Mouse (Mus musculus): ENCODE results near the gene Rab1b.

Rab1b gene

GRCm38 (mm10) chr19:5071077-5071476 lies 35.8 kb downstream of the Rab1b start:
- no peak for DNase-seq

DNA sequence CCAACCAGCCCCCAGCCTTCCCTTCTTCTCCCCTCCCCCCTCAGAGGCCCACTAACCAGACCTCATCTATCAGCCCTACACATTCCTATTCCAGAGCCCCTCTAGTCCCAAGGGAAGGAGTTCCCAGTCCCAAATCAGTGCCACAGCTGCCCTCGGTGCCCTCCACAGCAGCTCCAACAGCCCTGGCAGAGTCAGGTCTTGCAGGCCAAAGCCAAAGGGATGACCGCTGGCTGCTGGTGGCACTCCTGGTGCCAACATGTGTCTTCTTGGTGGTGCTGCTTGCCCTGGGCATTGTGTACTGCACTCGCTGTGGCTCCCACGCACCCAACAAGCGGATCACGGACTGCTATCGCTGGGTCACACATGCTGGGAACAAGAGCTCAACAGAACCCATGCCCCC lies 36.9 kb downstream of the Rab1b start:
- no peak for DNase-seq

- no peak for DNase-seq
These were observed 37.4 kb downstream of the Rab1b start for GRCm38 (mm10) chr19:5069486-5069885.

GRCm38 (mm10) chr19:5068570-5069234 lies 38.2 kb downstream of the Rab1b start:
- peak; percentile 45 for DNase-seq

GRCm38 (mm10) chr19:5067867-5068569 lies 38.9 kb downstream of the Rab1b start, which contains the start of gene Cd248:
Cd248 (plus strand) TSS chr19:5068078.
- DNase-seq = no peak

DNA sequence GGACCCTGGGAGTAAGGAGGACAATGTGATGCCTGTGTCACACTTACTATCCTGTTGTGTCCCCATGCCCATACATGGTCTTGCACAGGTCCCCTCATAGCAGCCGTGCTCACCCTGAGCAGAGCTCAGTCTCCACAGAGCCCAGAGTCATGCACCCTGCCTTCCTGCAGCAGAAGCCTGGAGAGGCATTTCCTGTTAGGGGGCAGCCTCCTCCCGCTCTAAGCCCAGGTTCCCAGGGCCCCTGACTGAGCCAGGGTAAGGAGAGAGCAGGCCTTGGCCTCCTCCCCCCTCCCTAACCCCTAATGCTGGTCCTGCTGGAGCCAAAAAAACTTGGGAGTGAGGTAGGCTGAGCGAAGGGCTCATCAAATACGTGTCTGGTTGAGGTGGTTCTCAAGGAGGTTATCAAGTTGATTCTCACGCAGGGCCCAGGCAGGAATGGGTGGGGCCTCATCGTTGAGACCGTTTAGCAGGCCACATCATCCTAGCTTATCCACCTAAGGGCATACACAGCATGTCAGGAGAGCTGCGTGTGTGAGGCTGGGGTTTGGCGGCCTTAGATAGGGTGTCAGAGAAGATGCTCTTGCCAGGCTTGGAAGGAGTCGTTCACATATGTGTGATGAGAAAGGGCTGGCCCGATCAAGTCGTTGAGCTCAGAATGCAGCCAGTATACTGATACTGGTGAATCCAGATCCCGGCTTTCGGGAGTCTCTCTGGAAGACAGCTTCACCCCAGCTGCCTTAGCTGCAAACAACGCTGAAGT lies 39.7 kb downstream of the Rab1b start:
- DNase-seq = no peak

DNA sequence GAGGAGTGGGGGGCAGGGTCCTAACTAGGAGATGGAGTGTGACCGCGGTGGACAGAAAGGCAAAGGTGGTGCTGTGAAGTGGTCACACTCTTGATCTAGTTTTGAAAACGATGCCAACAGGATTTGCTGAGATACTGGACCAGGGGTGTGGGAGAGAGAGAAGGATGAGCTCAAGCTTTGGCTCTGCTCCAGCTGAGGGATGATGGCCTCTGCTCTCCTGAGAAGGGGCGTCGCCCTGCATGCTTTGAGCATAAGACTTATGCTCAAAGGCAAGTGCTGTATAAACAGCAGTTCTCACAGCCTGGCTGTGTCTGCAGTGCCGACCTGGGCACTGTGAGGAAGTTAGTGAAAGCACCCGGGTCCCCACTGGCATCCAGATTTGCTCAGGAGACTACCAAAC lies 41.8 kb downstream of the Rab1b start:
- no peak for DNase-seq

DNA sequence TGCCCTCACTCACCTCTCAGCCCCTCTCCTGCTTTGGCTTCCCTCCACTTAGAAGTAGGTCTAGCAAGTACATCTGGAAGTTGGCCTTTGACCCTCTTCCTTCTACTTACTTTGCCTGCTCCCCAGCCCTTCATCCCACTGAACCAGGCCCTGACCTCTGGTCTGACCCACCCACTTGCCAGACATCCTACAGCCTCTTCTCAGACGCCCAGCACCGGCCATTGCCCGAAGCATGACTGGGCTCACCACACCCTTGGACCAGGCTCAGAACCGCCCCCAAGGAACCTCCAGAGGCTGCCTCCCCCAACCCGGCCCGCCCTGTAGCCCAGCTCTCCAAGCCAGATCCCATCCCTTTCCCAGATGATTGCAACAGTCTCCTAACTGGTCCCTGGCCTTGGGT lies 44.4 kb downstream of the Rab1b start:
- DNase-seq = no peak

DNA sequence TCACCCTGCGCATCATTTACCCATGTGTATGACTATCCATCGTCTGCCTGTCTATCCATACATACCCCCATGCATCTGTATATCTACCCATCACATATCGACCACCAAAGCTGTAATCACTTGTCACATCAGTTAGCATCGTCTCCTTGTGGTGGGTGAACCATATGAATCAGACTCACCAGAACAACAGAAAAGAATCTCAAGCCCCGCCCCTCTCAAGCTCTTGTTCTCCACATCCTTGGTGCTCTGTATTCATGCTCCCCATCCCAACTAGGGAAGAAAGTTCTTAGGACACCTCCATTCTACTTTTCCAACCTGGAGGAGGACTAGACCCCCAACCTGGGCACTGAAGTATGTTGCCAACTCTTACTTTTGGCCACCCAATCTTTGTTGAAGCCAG lies 44.8 kb downstream of the Rab1b start:
- no peak for DNase-seq

DNA sequence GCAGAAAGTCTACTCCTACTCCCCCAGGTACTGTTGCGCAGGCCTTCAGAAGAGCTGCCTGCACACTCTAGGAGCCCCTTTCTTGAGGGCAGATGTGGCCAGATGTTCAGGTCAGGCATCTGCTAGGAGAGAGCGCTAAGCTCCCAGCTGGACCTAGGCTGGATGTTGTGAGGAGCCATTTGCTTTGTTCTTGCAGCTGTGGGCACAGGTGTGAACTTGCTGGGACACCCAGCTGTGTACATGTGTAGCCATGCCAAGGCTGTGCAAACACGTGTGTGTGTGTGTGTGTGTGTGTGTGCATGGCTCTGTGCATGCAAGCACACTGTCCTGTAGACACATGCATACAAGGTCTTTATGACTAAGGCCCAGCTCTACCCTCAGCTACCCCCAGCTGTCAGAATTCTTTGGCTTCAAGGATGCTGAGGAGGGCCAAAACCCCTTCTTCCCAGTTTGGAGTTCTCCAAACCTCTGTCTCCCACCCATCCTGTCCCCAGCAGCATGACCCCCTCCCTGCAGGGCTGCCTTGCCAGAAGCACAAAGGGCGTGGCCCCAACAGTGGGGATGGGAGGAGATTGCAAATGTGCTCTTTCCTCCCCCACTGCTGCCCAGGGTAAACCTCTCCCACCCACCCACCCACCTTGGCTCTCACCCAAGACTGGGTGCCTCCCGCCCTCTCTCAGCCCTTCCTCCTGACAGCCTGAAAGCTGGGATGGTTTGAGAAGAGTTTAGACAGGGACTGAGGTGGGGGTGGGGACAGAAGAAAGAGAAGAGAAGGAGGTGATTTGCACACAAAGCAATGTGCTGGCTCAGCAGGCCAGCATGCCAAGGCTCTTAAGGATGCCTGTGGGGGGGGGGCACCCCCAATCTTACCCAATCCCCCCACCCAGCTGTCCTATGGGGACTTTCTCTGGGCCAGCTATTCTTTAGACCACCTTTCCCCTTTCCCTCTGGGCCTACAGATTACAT lies 46.2 kb downstream of the Rab1b start:
- DNase-seq = no peak

DNA sequence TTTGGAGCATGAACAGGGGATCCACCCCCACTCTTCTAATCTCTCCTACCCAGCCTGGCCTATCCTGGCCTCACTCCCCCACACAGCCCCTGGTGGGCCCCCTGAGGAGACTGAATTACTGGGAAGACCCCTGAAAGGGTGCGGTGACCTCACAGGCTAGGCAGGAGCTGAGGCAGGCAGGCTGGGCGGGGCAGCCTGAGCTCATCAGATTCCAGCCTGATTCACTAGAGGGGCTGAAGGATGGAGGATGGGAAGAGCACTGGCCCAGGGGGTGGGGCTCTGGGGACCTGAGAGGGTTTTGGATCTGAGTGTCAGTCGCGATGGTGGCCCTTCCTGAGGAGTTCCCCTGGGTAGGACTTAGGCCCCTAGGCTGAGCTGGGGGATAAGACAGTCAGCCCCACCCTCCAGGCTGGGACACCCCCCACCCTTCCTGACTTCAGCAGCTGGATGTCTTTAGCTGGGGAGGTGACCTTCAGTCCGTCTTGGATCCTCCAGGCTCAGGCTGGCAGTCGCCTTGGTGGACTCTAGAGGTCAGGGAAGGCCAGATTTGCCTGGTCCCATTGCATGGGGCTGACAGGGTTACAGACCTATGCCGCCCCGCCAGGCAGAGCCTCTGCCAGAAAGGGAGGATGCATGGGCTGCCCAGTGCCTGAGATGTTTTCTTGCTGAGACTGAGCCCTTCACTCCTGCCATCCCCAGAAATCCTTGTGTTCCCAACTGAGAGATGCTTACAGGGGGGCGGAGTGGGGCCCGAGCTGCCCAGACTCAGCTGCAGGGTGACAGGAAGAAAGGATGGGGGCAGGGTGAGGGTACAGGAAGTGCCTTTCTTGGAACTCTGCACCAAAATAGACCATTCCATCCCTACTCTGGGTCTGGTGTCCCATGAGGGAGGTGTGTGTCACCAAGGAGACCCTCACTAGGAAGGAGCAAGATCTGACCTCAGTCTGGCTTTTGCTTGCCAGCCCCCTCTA lies 47.8 kb downstream of the Rab1b start:
- no peak for DNase-seq

- no peak for DNase-seq
These were observed 48.7 kb downstream of the Rab1b start for GRCm38 (mm10) chr19:5057876-5058775.

- no peak for DNase-seq
These were observed 50.6 kb downstream of the Rab1b start for GRCm38 (mm10) chr19:5056251-5056650.

DNA sequence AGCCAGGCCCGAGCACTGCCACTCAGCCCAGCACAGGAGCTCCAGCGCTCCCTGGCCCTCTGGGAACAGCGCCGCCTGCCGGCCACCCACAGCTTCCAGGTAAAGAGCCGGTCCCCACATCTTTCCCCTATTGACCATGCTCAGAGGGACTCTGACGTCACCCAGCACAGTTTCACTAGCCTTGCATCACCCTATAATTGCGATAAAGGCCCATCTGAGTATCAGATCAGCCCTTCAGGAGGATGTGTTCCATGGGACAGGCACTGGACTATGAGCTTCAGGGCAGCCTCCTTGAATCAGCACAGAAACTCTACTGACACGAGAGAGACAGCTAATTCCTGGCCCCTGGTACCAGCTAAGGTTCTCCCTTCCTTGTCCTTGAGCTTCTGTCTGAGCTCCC lies 53.0 kb downstream of the Rab1b start:
- DNase-seq = peak; percentile 79

DNA sequence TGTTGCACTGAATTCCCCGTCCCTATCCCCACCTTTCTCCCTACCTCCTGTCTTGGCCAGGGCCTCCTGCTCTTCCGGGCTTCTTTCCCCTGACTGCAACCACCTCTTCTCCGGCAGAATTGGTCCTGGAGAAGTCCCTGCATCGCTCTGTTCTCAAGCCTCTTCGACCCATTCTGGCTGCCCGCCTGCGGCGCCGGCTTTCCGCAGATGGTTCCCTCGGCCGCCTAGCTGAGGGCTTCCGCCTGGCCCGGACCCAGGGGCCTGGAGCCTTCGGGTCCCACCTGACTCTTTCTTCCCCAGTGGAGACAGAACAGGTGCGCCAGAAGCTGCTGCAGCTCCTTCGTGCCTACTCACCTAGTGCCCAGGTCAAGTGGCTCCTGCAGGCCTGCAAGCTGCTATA lies 54.0 kb downstream of the Rab1b start:
- DNase-seq = peak; percentile 78

DNA sequence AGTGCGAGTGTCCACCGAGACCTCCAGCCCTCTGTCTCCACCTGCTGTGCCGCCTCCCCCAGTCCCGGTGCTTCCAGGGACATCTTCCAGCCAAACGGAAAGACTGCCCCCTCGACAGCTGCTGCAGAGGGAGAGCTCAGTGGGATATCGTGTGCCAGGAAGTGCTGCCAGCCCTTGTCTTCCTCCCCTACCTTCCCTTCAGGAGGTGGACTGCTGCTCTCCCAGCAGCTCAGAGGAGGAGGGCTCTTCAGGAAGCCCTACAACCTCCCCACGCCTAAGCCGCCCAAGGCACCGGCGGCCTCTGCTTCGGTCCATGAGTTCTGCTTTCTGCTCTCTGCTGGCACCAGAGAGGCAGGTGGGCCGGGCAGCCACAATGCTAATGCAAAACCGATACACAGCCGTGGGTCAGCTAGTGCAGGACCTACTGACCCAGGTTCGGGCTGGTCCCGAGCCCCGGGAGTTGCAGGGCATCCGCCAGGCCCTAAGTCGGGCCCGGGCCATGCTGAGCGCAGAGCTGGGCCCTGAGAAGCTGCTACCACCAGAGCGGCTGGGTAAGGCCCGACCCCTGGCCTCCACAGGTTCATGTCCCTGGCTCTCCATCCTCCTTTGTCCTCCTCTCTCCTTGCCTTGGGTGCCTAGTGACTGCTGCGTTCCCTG lies 54.6 kb downstream of the Rab1b start:
- DNase-seq = no peak

GRCm38 (mm10) chr19:5051515-5051914 lies 55.4 kb downstream of the Rab1b start:
- peak; percentile 59 for DNase-seq

DNA sequence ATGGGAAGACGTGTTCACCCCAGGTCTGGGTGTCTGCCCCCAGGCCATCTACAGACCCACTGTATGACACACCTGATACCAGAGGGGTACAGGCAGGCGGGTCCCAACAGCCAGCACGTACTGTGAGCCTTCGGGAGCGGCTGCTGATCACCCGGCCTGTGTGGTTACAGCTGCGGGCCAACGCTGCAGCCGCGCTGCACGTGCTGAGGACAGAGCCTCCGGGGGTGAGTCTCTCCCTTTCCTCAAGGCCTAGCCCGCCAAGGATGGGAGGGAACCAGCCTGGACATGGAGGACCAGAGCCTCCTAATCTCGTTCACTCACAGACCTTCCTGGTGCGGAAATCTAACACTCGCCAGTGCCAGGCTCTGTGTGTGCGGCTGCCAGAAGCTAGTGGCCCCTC lies 55.8 kb downstream of the Rab1b start:
- DNase-seq = peak; percentile 51

- DNase-seq = no peak
These were observed 56.6 kb downstream of the Rab1b start, which contains the start of gene Rin1 for GRCm38 (mm10) chr19:5050047-5050905. Rin1 (plus strand) TSS chr19:5050481.
